Comparison of ENCODE assay signal across 8 mouse cellular contexts in genomic region chr5:4834819-4835480, GRCm38 (mm10).
DNase-seq lines count a peak whose midpoint lies in the region; ATAC-seq and TF ChIP-seq lines count a peak whose summit lies in the region.

No protein-coding gene starts in this region.

- H3K4me2 ChIP-seq in lung, embryonic 14.5 days = no peak overlapping the region
- no peak overlapping the region for H3K4me2 ChIP-seq in hindbrain, embryonic 12.5 days (replicated peaks)
- H3K4me2 ChIP-seq in lung, embryonic 16.5 days (ENCODE audit: low read depth, low read length) = no peak overlapping the region

- peak; percentile 89 for ATAC-seq in lung, embryonic 14.5 days (ENCODE audit: insufficient read depth)
- ATAC-seq in hindbrain, embryonic 12.5 days (ENCODE audit: low FRiP score) = peak; percentile 85
- ATAC-seq in lung, embryonic 16.5 days (ENCODE audit: low read depth) = peak; percentile 91
- ATAC-seq in CD4-positive, CD25-positive, alpha-beta regulatory T cell, adult 4 months = no peak

- no peak for TF ChIP-seq POLR2A in lung, adult 2 months (IDR thresholded peaks at IDR 0.05; ENCODE audit: borderline replicate concordance, extremely low read depth, low read depth, low read length)

- 14% methylated on average over 13 of the region's 13 CpGs for WGBS in lung, embryonic 14.5 days
- WGBS in lung, adult 2 months = 30% methylated on average over 13 of the region's 13 CpGs
- WGBS in hindbrain, embryonic 12.5 days = 5% methylated on average over 13 of the region's 13 CpGs
- 17% methylated on average over 13 of the region's 13 CpGs for WGBS in lung, embryonic 16.5 days

- no peaks in the 10 kb centered on the region for H3K36me3 ChIP-seq in lung, embryonic 14.5 days (ENCODE audit: insufficient read depth)
- H3K36me3 ChIP-seq in hindbrain, embryonic 12.5 days = no peaks in the 10 kb centered on the region
- no peaks in the 10 kb centered on the region for H3K36me3 ChIP-seq in lung, embryonic 16.5 days (ENCODE audit: control insufficient read depth, insufficient read depth, low read length)

- peak; percentile 74 for DNase-seq in lung, embryonic 14.5 days
- DNase-seq in lung, adult 2 months = no peak
- DNase-seq in yolk sac, embryonic 10.5 days (ENCODE audit: low spot score) = peak; percentile 27
- DNase-seq in right cerebral cortex, postnatal 10 days (ENCODE audit: low spot score in 2 of 2) = no peak
- no peak for DNase-seq in gastrocnemius, adult 18-20 months (ENCODE audit: low spot score)

- no peak for TF ChIP-seq CTCF in lung, embryonic 14.5 days (IDR thresholded peaks at IDR 0.05; ENCODE audit: low read depth)
- no peak for TF ChIP-seq CTCF in lung, adult 2 months (IDR thresholded peaks at IDR 0.05; ENCODE audit: insufficient read depth, low read length)

- no peak overlapping the region for H3K9ac ChIP-seq in lung, embryonic 14.5 days
- no peak overlapping the region for H3K9ac ChIP-seq in hindbrain, embryonic 12.5 days
- H3K9ac ChIP-seq in lung, embryonic 16.5 days (ENCODE audit: low read length) = no peak overlapping the region

- H3K27me3 ChIP-seq in lung, embryonic 14.5 days (ENCODE audit: insufficient read depth, low read length) = no peaks in the 10 kb centered on the region
- H3K27me3 ChIP-seq in hindbrain, embryonic 12.5 days = peaks cover 23% of the 10 kb centered on the region
- H3K27me3 ChIP-seq in lung, embryonic 16.5 days (ENCODE audit: control insufficient read depth, insufficient read depth, low read depth, low read length) = no peaks in the 10 kb centered on the region

- no peak overlapping the region for H3K4me3 ChIP-seq in lung, embryonic 14.5 days (ENCODE audit: low read depth, low read length)
- no peak overlapping the region for H3K4me3 ChIP-seq in lung, adult 2 months (replicated peaks; ENCODE audit: extremely low read depth, low read depth, low read length)
- H3K4me3 ChIP-seq in hindbrain, embryonic 12.5 days = no peak overlapping the region
- no peak overlapping the region for H3K4me3 ChIP-seq in lung, embryonic 16.5 days (ENCODE audit: low read length)

- peaks cover 7% of the 10 kb centered on the region; the same call in 1 of the 2 replicates for H3K4me1 ChIP-seq in lung, embryonic 14.5 days (ENCODE audit: insufficient read depth)
- H3K4me1 ChIP-seq in lung, adult 2 months (ENCODE audit: control insufficient read depth, insufficient read depth, low read length) = no peaks in the 10 kb centered on the region
- H3K4me1 ChIP-seq in hindbrain, embryonic 12.5 days = peaks cover 21% of the 10 kb centered on the region
- peaks cover 8% of the 10 kb centered on the region; the same call in 1 of the 2 replicates for H3K4me1 ChIP-seq in lung, embryonic 16.5 days (replicated peaks; ENCODE audit: control insufficient read depth, insufficient read depth, low read length)

- peak overlapping the region; percentile 63; the same call in 1 of the 2 replicates for H3K27ac ChIP-seq in lung, embryonic 14.5 days (ENCODE audit: low read depth)
- peak overlapping the region; percentile 31 for H3K27ac ChIP-seq in hindbrain, embryonic 12.5 days
- peak overlapping the region; percentile 17; the same call in 1 of the 2 replicates for H3K27ac ChIP-seq in lung, embryonic 16.5 days (ENCODE audit: low read length)

- no peaks in the 10 kb centered on the region for H3K9me3 ChIP-seq in lung, embryonic 14.5 days (ENCODE audit: low read depth, low read length)
- H3K9me3 ChIP-seq in hindbrain, embryonic 12.5 days (replicated peaks) = no peaks in the 10 kb centered on the region
- H3K9me3 ChIP-seq in lung, embryonic 16.5 days (ENCODE audit: control insufficient read depth, low read length) = no peaks in the 10 kb centered on the region

Comparison
In these comparisons a context has a peak if more than half of its experiments do, and no peak if none do; other contexts are left out.
1. DNase-seq: peak in lung, embryonic 14.5 days (single experiment) and yolk sac, embryonic 10.5 days (single experiment); none in lung, adult 2 months (single experiment), right cerebral cortex, postnatal 10 days (0 of 2) and gastrocnemius, adult 18-20 months (single experiment).
2. Peak in every context shown above with its lines, with median percentiles within 50 percentile points of each other: H3K27ac ChIP-seq.